Mouse (Mus musculus): ENCODE measurements around the gene Gzmn. TPM values are rescaled to one million over a fixed set of nuclear protein-coding genes. Genes with fewer than 3 reads are reported as not detected.

Gene Gzmn
- total RNA-seq, 2 experiments from 2014 or later = not detected

Other genes with a start within 250 kb of the Gzmn start
- gene Cma1, start 229.9 kb downstream of the Gzmn start, total RNA-seq (2021) = 10 to 100 TPM; 10.4 to 19.2 TPM
- gene Cma2, start 223.6 kb downstream of the Gzmn start, total RNA-seq (2021) = under 1 TPM; 0.62 to 0.76 TPM
- gene Mcpt1, start 156.6 kb downstream of the Gzmn start, total RNA-seq (2021) = not detected
- not detected for gene Mcpt9, start 144.1 kb downstream of the Gzmn start, total RNA-seq (2021)
- not detected for gene Mcpt2, start 132.6 kb downstream of the Gzmn start, total RNA-seq (2021)
- gene Mcpt4, start 112.3 kb downstream of the Gzmn start, total RNA-seq (2021) = 1 to 10 TPM; 4.3 to 8.3 TPM
- 1 to 10 TPM in 1 of 2 experiments, not detected in 1; 1.2 TPM for gene Mcpt8, start 89.3 kb downstream of the Gzmn start, total RNA-seq (2021)
- gene Ctsg, start 72.0 kb downstream of the Gzmn start, total RNA-seq (2021) = 1 to 10 TPM in 1 of 2 experiments, under 1 TPM in 1; 0.90 to 2.5 TPM
- not detected for gene Gzme, start 54.0 kb downstream of the Gzmn start, total RNA-seq (2021)
- gene Gzmd, start 42.0 kb downstream of the Gzmn start, total RNA-seq (2021) = not detected
- not detected for gene Gzmg, start 15.0 kb downstream of the Gzmn start, total RNA-seq (2021)
- not detected for gene Gzmf, start 36.8 kb upstream of the Gzmn start, total RNA-seq (2021)
- not detected for gene Gzmc, start 60.1 kb upstream of the Gzmn start, total RNA-seq (2021)
- under 1 TPM; 0.28 to 0.51 TPM for gene Gzmb, start 87.7 kb upstream of the Gzmn start, total RNA-seq (2021)
- gene Atp12a, start 190.5 kb upstream of the Gzmn start, total RNA-seq (2021) = 1 to 10 TPM in 1 of 2 experiments, under 1 TPM in 1; 0.23 to 4.1 TPM
- 1 to 10 TPM; 1.4 to 1.7 TPM for gene Rnf17, start 228.0 kb upstream of the Gzmn start, total RNA-seq (2021)